Mouse (Mus musculus): Measurements from ENCODE around the gene Chst5.
A peak's percentile ranks its signal among the peaks of the same experiment; 100 is the strongest.
"Not testable (repeated sequence)": the region's sequence is repeated elsewhere in the genome, so short reads cannot be mapped to it uniquely, and the experiment has no call there.

The Chst5 gene

GRCm38 (mm10) chr8:111871278-111871677 lies 39.0 kb downstream of the Chst5 start:
- no peak for DNase-seq

- no peak for DNase-seq
Measured at GRCm38 (mm10) chr8:111870379-111870778, 39.9 kb downstream of the Chst5 start.

GRCm38 (mm10) chr8:111868664-111869063 lies 41.6 kb downstream of the Chst5 start:
- no peak for DNase-seq

GRCm38 (mm10) chr8:111865857-111866256 lies 44.4 kb downstream of the Chst5 start:
- DNase-seq = no peak

- DNase-seq = no peak
Measured at GRCm38 (mm10) chr8:111865130-111865852, 45.0 kb downstream of the Chst5 start.

- no peak for DNase-seq
Measured at GRCm38 (mm10) chr8:111864648-111865047, 45.6 kb downstream of the Chst5 start.

GRCm38 (mm10) chr8:111863280-111863679 lies 47.0 kb downstream of the Chst5 start:
- peak; percentile 15 for DNase-seq

GRCm38 (mm10) chr8:111855977-111856376 lies 54.3 kb downstream of the Chst5 start:
- no peak for DNase-seq

GRCm38 (mm10) chr8:111853861-111854501 lies 56.3 kb downstream of the Chst5 start, which contains the start of gene Cfdp1:
Cfdp1 (minus strand) TSS chr8:111854291.
- DNase-seq = peak; percentile 98

GRCm38 (mm10) chr8:111853219-111853618 lies 57.0 kb downstream of the Chst5 start:
- DNase-seq = not testable (repeated sequence)

- no peak for DNase-seq
Measured at GRCm38 (mm10) chr8:111846746-111847145, 63.5 kb downstream of the Chst5 start.
